Mouse (Mus musculus): ENCODE measurements at regions not wholly inside any gene's neighbourhood (a gene's known extent, or its start where the extent isn't known, plus 50 kb on each side); places are given as distances from the start of the nearest gene placed in this dataset.

GRCm38 (mm10) chr4:105910666-105911065 is 121.0 kb downstream of the Gm12728 start:
- ATAC-seq (ENCODE audit: insufficient number of reproducible peaks, low FRiP score, low TSS enrichment) = no peak

GRCm38 (mm10) chr4:105911678-105912077 is 122.0 kb downstream of the Gm12728 start:
- no peak for ATAC-seq (ENCODE audit: insufficient number of reproducible peaks, low FRiP score, low TSS enrichment)

GRCm38 (mm10) chr4:105912296-105912695 is 122.6 kb downstream of the Gm12728 start:
- ATAC-seq (ENCODE audit: insufficient number of reproducible peaks, low FRiP score, low TSS enrichment) = no peak

GRCm38 (mm10) chr4:105914996-105915395 is 125.3 kb downstream of the Gm12728 start:
- no peak for ATAC-seq (ENCODE audit: insufficient number of reproducible peaks, low FRiP score, low TSS enrichment)

GRCm38 (mm10) chr4:105916229-105916628 is 126.6 kb downstream of the Gm12728 start:
- ATAC-seq (ENCODE audit: insufficient number of reproducible peaks, low FRiP score, low TSS enrichment) = no peak

GRCm38 (mm10) chr4:105924781-105925382 is 135.2 kb downstream of the Gm12728 start:
- ATAC-seq (ENCODE audit: insufficient number of reproducible peaks, low FRiP score, low TSS enrichment) = no peak

GRCm38 (mm10) chr4:105925506-105925905 is 135.8 kb downstream of the Gm12728 start:
- ATAC-seq (ENCODE audit: insufficient number of reproducible peaks, low FRiP score, low TSS enrichment) = no peak

GRCm38 (mm10) chr4:105929658-105930057 is 140.0 kb downstream of the Gm12728 start:
- ATAC-seq (ENCODE audit: insufficient number of reproducible peaks, low FRiP score, low TSS enrichment) = no peak

- ATAC-seq (ENCODE audit: insufficient number of reproducible peaks, low FRiP score, low TSS enrichment) = no peak
Observed at GRCm38 (mm10) chr4:105934971-105935370, 145.3 kb downstream of the Gm12728 start.

- ATAC-seq (ENCODE audit: insufficient number of reproducible peaks, low FRiP score, low TSS enrichment) = no peak
Observed at GRCm38 (mm10) chr4:105936755-105937514, 147.3 kb downstream of the Gm12728 start.

- no peak for ATAC-seq (ENCODE audit: insufficient number of reproducible peaks, low FRiP score, low TSS enrichment)
Observed at GRCm38 (mm10) chr4:105937587-105937986, 147.9 kb downstream of the Gm12728 start.

- ATAC-seq (ENCODE audit: insufficient number of reproducible peaks, low FRiP score, low TSS enrichment) = no peak
Observed at GRCm38 (mm10) chr4:105938886-105939285, 149.2 kb downstream of the Gm12728 start.

- no peak for ATAC-seq (ENCODE audit: insufficient number of reproducible peaks, low FRiP score, low TSS enrichment)
Observed at GRCm38 (mm10) chr4:105939636-105940199, 150.0 kb downstream of the Gm12728 start.

- no peak for ATAC-seq (ENCODE audit: insufficient number of reproducible peaks, low FRiP score, low TSS enrichment)
Observed at GRCm38 (mm10) chr4:105940891-105941290, 151.2 kb downstream of the Gm12728 start.

- ATAC-seq (ENCODE audit: insufficient number of reproducible peaks, low FRiP score, low TSS enrichment) = no peak
Observed at GRCm38 (mm10) chr4:105941785-105942184, 152.1 kb downstream of the Gm12728 start.

- ATAC-seq (ENCODE audit: insufficient number of reproducible peaks, low FRiP score, low TSS enrichment) = no peak
Observed at GRCm38 (mm10) chr4:105944962-105945361, 155.3 kb downstream of the Gm12728 start.

GRCm38 (mm10) chr4:105945921-105946320 is 156.3 kb downstream of the Gm12728 start:
- no peak for ATAC-seq (ENCODE audit: insufficient number of reproducible peaks, low FRiP score, low TSS enrichment)

- ATAC-seq (ENCODE audit: insufficient number of reproducible peaks, low FRiP score, low TSS enrichment) = no peak
Observed at GRCm38 (mm10) chr4:105948326-105948725, 158.7 kb downstream of the Gm12728 start.

GRCm38 (mm10) chr4:105952406-105952805 is 162.7 kb downstream of the Gm12728 start:
- ATAC-seq (ENCODE audit: insufficient number of reproducible peaks, low FRiP score, low TSS enrichment) = no peak

- no peak for ATAC-seq (ENCODE audit: insufficient number of reproducible peaks, low FRiP score, low TSS enrichment)
Observed at GRCm38 (mm10) chr4:105956516-105956915, 166.8 kb downstream of the Gm12728 start.

- ATAC-seq (ENCODE audit: insufficient number of reproducible peaks, low FRiP score, low TSS enrichment) = no peak
Observed at GRCm38 (mm10) chr4:105958331-105958730, 168.7 kb downstream of the Gm12728 start.

All from cerebellum, adult (tissue).